Mouse (Mus musculus) liver, embryonic 13.5 days (tissue): ENCODE measurements around the gene Gm44596. TPM values are rescaled to one million over a fixed set of nuclear protein-coding genes. Genes with fewer than 3 reads are reported as not detected.

Source experiments
- ATAC-seq: fragments of 200-750 bp; cut with Nextera tagmentation; 2 replicates; pipeline ENCODE4 v1.8.0; 2017; ENCODE audit warnings: low read depth, mild to moderate bottlenecking, moderate number of reproducible peaks, moderate library complexity
- DNase-seq: peaks from one replicate; pipeline ENCODE4 v3.0.0; 2022
- H3K27ac ChIP-seq: fragments of 300-500 bp; sonication (generic); 2 replicates; pipeline ENCODE4 v1.5.1; 2015; ENCODE audit warnings: moderate library complexity, mild to moderate bottlenecking, inconsistent platforms
- H3K27me3 ChIP-seq: fragments of 300-500 bp; sonication (generic); 2 replicates; pipeline ENCODE4 v1.6.1; 2015; ENCODE audit warnings: mild to moderate bottlenecking, inconsistent platforms
- H3K36me3 ChIP-seq: fragments of 300-500 bp; sonication (generic); 2 replicates; pipeline ENCODE4 v1.6.1; 2015; ENCODE audit warnings: mild to moderate bottlenecking, inconsistent platforms
- H3K4me1 ChIP-seq: fragments of 300-500 bp; sonication (generic); replicated peaks from 2 replicates; pipeline ENCODE4 v1.6.1; 2015; ENCODE audit warnings: inconsistent platforms
- H3K4me2 ChIP-seq: fragments of 300-500 bp; sonication (generic); 2 replicates; pipeline ENCODE4 v1.6.1; 2015; ENCODE audit warnings: inconsistent platforms, mild to moderate bottlenecking, moderate library complexity
- H3K4me3 ChIP-seq: fragments of 300-500 bp; sonication (generic); replicated peaks from 2 replicates; pipeline ENCODE4 v1.5.1; 2015; ENCODE audit warnings: mild to moderate bottlenecking, inconsistent platforms
- H3K9ac ChIP-seq: fragments of 300-500 bp; sonication (generic); 2 replicates; pipeline ENCODE4 v1.6.1; 2015; ENCODE audit warnings: mild to moderate bottlenecking, inconsistent platforms
- H3K9me3 ChIP-seq: fragments of 300-500 bp; sonication (generic); replicated peaks from 2 replicates; pipeline ENCODE4 v1.6.1; 2016; ENCODE audit warnings: inconsistent platforms
- WGBS: fragments of 180-500 bp; shearing (Covaris S2); methylation state at CpG from one replicate; pipeline ENCODE4 v1.1.7; 2015; ENCODE audit not compliant: insufficient replicate concordance; 5-methylcytosine and 5-hydroxymethylcytosine counted together
- polyA plus RNA-seq: library from polyadenylated mRNA; unstranded; fragments of >200 nt; fragmentation: Nextera tagmentation; extraction: Ambion mirVana; gene quantifications from 2 replicates; pipeline ENCODE4 v1.2.1, GENCODE M21; 2015

Gm44596 gene
- polyA plus RNA-seq, 1 experiment from 2014 or later, result not detected

DNA sequence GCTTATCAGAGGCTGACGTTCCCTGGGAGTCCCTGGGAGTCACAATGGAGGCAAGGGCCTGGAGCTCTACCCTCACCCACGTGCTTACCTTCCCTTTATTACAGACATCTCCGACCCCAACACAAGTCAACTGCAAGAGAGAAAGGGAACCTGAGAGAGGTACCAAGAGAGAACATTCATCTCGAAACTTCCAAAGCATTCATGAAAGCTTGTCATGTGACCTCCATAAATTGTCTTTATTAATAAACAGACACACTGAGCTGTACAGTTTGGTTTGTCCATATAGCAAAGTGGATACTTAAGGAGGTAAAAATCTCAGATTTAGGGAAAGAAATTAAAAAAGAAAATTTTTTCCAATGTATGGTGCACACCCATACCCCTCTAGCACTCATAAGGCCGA, 40.9 kb downstream of the Gm44596 start:
- DNase-seq (no peak), ATAC-seq (no peak)
- Histone ChIP-seq H3K36me3 (peaks cover 50% of the 10 kb centered on the region), H3K9me3 (no peaks in the 10 kb centered on the region), H3K27ac (no peak overlapping the region), H3K4me2 (no peak overlapping the region), H3K4me1 (peaks cover 11% of the 10 kb centered on the region), H3K27me3 (no peaks in the 10 kb centered on the region), H3K4me3 (no peak overlapping the region), H3K9ac (no peak overlapping the region)
- 86% methylated on average over 5 of the region's 5 CpGs for WGBS

DNA sequence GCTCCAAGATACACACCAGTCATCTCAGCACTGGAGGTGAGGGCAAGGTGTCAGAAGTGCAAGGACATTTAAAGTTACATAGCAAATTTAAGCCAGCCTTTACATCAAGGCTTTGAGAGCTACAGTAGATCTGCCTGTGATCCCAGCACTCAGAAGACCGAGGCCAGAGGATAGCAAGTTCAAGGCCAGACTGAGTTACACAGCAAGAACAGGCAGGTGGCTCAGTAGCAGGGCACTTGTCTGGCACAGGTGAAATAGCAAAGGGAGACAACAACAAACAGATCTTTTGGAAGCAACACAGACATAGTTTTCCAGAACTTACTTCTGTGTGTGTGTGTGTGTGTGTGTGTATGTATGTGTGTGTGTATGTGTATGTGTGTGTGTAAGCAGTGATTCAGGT, 42.8 kb downstream of the Gm44596 start:
- no peaks in the 10 kb centered on the region for H3K9me3 ChIP-seq
- WGBS, result 66% methylated on average over 1 of the region's 1 CpGs

DNA sequence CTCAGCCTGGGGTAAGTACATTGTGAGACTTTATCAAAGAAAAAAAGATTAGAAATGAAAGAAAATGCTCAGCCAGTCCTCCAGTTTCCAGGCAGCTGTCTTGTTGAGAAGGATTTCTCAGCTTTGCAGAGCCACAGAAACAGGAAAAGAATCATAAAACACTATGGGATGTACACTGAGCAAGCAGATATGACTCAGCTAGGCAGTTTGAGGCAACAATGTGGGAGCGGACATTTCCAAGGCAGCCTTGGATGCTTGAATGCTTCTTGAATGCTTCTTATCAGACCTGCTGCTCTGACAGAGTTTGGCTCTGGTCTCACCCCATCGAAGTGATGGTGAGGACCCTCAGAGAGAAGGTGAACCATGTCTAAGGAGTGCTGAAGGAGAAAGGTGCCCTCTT, 45.7 kb downstream of the Gm44596 start:
- DNase-seq, result no peak
- Histone ChIP-seq H3K9me3 (no peaks in the 10 kb centered on the region), H3K9ac (peak overlapping the region; percentile 27; the same call in 1 of the 2 replicates), H3K4me3 (no peak overlapping the region), H3K36me3 (peaks cover 11% of the 10 kb centered on the region), H3K4me1 (peaks cover 40% of the 10 kb centered on the region), H3K27ac (no peak overlapping the region), H3K4me2 (no peak overlapping the region), H3K27me3 (no peaks in the 10 kb centered on the region)
- WGBS, result 51% methylated on average over 2 of the region's 2 CpGs
- ATAC-seq, result no peak

More for the DNA sequence above, 42.8 kb downstream of the Gm44596 start:
- Histone ChIP-seq H3K9ac (no peak overlapping the region), H3K36me3 (peaks cover 31% of the 10 kb centered on the region), H3K4me3 (no peak overlapping the region), H3K4me2 (no peak overlapping the region), H3K27ac (no peak overlapping the region), H3K4me1 (peaks cover 24% of the 10 kb centered on the region), H3K27me3 (no peaks in the 10 kb centered on the region)
- DNase-seq, result no peak
- no peak for ATAC-seq

DNA sequence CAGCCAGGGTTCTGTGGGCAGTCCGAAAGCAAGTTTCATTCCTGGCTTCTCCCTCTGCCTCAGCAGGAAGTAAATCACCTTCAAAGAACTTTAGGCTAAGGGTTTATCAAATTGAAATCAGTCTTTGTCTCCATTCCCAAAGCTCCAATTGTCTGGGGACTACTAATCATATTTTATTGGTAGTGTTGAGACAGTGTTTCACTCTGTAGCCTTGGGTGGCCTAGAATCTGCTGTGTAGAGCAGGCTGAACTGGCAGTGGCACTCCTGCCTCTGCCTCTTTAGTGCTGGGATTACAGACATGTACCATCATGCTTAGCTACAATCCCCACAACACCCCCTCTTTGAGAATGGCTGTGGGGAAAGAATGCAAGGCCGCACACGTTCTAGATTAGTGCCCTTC, 46.2 kb downstream of the Gm44596 start:
- DNase-seq, result no peak
- no peak overlapping the region for H3K9ac ChIP-seq

DNA sequence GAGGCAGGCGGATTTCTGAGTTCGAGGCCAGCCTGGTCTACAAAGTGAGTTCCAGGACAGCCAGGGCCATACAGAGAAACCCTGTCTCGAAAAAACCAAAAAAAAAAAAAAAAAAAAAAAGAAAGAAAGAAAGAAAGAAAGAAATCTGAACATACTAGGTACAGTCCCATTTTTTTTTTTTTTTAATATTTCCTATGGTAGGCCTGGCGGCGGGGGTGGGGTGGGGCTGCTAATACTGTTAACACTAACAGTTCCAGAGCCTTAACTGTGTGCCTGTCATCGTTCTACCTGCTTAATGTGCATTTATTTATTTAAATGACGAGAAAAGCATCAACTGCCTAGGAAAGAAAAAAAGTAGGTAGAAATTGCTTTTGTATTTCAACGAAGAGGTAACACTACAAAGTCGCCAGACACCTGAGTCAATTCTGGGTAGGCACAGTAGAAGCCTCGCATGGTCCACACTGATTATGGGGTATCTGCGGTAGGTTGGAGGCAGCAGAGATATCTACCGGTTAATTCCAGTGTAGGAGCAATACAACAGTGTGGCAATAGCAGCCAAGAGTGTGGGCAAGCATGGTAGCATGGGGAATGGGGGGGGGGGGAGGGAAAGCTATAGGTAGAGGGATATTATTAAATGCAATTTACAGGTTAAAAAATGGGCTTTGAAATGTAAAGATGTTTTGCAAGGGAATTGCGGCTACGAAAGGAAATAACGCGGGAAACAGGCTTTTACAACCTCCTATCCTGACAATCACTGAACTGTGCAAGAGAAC, 48.4 kb downstream of the Gm44596 start:
- Histone ChIP-seq H3K27me3 (no peaks in the 10 kb centered on the region), H3K27ac (peak overlapping the region; percentile 93), H3K36me3 (peaks cover 17% of the 10 kb centered on the region), H3K4me3 (peak overlapping the region; percentile 74), H3K4me2 (peak overlapping the region; percentile 80), H3K4me1 (peaks cover 33% of the 10 kb centered on the region), H3K9me3 (no peaks in the 10 kb centered on the region), H3K9ac (peak overlapping the region; percentile 79)
- WGBS, result 16% methylated on average over 16 of the region's 16 CpGs
- DNase-seq (peak; percentile 55), ATAC-seq (peak; percentile 81)

More for the DNA sequence above, 46.2 kb downstream of the Gm44596 start:
- ATAC-seq, result no peak
- 81% methylated on average over 3 of the region's 3 CpGs for WGBS
- H3K4me1 ChIP-seq, result peaks cover 40% of the 10 kb centered on the region
- H3K27me3 ChIP-seq, result no peaks in the 10 kb centered on the region
- no peak overlapping the region for H3K4me3 ChIP-seq
- no peak overlapping the region for H3K27ac ChIP-seq
- H3K9me3 ChIP-seq, result no peaks in the 10 kb centered on the region
- H3K4me2 ChIP-seq, result no peak overlapping the region
- H3K36me3 ChIP-seq, result peaks cover 10% of the 10 kb centered on the region

DNA sequence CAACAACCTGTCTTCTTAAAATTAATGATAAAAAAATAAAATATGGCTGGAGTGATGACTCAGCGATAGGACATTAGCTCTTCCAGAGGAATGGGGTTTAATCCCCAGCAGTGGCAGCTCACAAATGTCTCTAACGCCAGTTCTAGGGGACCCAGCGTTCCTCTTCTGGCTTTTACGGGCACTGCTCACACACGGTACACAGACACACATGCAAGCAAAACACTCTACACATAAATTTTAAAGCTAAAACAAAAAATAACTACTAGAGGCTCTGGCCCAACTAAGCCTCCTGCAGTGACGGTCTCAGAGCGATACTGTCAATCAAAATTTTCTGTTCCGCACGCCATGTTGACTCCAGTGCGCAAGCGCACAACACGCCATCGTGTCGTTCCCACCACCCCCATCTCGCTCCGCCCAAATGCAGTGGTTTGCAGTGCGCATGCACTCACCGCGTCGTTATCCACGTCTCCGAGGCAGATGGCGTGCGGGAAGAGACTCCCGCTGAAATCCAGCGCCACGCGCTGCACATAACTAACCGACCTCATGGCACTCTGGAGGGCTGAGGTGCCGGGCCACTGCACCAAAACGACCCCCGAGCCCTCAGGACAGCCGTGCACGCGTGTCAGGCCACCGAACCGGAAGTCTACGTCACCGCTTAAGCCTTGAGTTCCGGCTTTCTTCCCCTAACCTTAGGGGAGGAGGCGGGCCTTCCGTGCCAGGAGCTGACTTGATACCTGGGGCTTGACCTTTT, 49.1 kb downstream of the Gm44596 start, which contains the start of gene Itfg2:
TSS of gene Itfg2 (minus strand) at position 663 of the 751 bp plus-strand sequence.
- no peaks in the 10 kb centered on the region for H3K9me3 ChIP-seq
- under 1% methylated on average over 42 of the region's 42 CpGs for WGBS
- ATAC-seq, result peak; percentile 92

DNA sequence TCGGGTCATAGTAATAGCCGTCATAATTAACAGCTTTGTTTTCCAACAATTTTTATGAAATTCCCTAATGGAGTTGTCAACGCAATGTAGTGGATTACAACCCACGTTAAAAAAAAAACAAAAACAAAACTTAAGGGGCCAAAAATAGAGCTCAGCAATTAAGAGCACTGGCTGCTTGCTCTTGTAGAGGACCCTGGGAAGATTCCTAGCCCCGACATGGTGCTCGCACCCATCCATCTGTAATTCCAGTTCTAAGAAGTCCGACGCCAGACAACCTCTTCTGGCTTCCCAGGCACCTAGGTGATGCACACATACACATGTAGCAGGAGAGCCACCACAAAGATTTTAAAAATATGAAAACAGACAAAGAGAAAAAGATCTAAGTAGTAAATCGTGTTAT, 49.7 kb downstream of the Gm44596 start:
- Histone ChIP-seq H3K9ac (peak overlapping the region; percentile 79), H3K4me3 (peak overlapping the region; percentile 74), H3K4me1 (peaks cover 43% of the 10 kb centered on the region), H3K27me3 (no peaks in the 10 kb centered on the region), H3K27ac (peak overlapping the region; percentile 93), H3K9me3 (no peaks in the 10 kb centered on the region), H3K36me3 (peaks cover 25% of the 10 kb centered on the region), H3K4me2 (peak overlapping the region; percentile 80)
- WGBS, result 18% methylated on average over 9 of the region's 9 CpGs
- ATAC-seq (no peak), DNase-seq (no peak)

More for the DNA sequence above, 49.1 kb downstream of the Gm44596 start, which contains the start of gene Itfg2:
- H3K27me3 ChIP-seq, result no peaks in the 10 kb centered on the region
- peak within 1 kb of the TSS; percentile 93 for H3K27ac ChIP-seq
- peak within 1 kb of the TSS; percentile 79 for H3K9ac ChIP-seq
- H3K4me1 ChIP-seq, result peaks cover 37% of the 10 kb centered on the region
- peak within 1 kb of the TSS; percentile 74 for H3K4me3 ChIP-seq
- H3K4me2 ChIP-seq, result peak within 1 kb of the TSS; percentile 80
- DNase-seq, result peak; percentile 92
- peaks cover 22% of the 10 kb centered on the region for H3K36me3 ChIP-seq

DNA sequence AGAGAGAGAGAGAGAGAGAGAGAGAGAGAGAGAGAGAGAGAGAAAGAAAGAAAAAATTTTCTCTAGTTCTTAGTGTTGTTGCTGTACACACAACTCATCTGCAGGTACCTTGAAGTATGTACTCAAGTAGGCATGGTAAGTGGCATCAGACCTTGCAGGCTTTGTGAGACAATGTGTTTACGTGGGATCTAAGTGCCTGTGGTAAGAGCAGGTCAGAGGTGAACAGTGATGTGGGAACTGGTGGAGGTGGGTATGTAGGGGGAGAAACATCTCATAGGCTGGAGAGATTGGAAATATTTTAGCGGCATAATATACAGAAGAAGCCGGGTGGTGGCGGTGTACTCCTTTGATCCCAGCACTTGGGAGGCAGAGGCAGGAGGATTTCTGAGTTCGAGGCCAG, 52.3 kb downstream of the Gm44596 start:
- Histone ChIP-seq H3K27ac (no peak overlapping the region), H3K4me2 (no peak overlapping the region), H3K9me3 (no peaks in the 10 kb centered on the region), H3K9ac (no peak overlapping the region), H3K4me3 (no peak overlapping the region), H3K36me3 (peaks cover 45% of the 10 kb centered on the region), H3K4me1 (peaks cover 40% of the 10 kb centered on the region), H3K27me3 (no peaks in the 10 kb centered on the region)
- WGBS, result 91% methylated on average over 5 of the region's 5 CpGs
- ATAC-seq, result no peak
- DNase-seq, result no peak

DNA sequence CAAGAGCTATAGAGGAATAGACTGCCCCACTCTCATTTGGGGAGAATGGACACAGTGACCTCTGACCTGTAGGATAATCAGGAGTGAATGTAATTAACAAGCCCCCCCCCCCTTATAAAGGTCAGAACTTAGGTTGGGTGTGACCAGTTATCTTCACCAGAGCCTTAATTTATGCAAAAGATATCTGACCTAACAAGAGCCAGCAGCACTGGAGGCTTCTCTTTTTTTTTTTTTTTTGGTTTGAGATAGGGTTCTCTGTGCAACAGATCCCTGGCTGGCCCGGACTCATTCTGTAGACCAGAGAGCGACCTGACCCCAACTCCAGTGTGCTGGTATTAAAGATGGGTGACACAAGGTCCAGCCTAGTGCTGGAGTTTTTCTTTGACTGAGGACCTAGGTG, 54.0 kb downstream of the Gm44596 start:
- Histone ChIP-seq H3K27me3 (no peaks in the 10 kb centered on the region), H3K36me3 (peaks cover 62% of the 10 kb centered on the region)
- WGBS, result 67% methylated on average over 2 of the region's 2 CpGs

DNA sequence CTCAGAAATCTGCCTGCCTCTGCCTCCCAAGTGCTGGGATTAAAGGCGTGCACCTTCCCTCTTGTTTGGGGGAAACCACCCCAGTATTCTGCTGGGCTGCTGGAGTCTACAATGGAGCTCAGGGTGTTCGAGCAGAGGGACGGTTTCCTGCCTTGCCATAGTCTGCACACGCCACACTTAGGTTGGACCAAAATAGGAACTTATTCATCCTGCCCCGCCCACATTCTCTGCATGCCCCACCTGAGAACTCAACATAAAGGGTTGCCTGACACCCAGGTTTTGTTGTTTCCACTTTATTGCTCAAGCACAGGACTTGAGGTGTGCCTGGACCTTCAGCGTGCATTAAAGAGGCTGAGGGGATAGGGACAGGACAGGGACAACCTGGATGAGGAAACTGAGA, 54.5 kb downstream of the Gm44596 start:
- peaks cover 67% of the 10 kb centered on the region for H3K36me3 ChIP-seq
- no peak overlapping the region for H3K4me2 ChIP-seq
- ATAC-seq (no peak), DNase-seq (no peak)
- no peaks in the 10 kb centered on the region for H3K27me3 ChIP-seq
- H3K9me3 ChIP-seq, result no peaks in the 10 kb centered on the region
- WGBS, result 71% methylated on average over 6 of the region's 6 CpGs
- H3K9ac ChIP-seq, result no peak overlapping the region
- H3K27ac ChIP-seq, result no peak overlapping the region; the same call in 1 of the 2 replicates
- H3K4me3 ChIP-seq, result no peak overlapping the region
- H3K4me1 ChIP-seq, result peaks cover 28% of the 10 kb centered on the region

More for the DNA sequence above, 54.0 kb downstream of the Gm44596 start:
- Histone ChIP-seq H3K9me3 (no peaks in the 10 kb centered on the region), H3K27ac (no peak overlapping the region; the same call in 1 of the 2 replicates), H3K4me1 (peaks cover 28% of the 10 kb centered on the region), H3K4me2 (no peak overlapping the region), H3K9ac (no peak overlapping the region), H3K4me3 (no peak overlapping the region)
- ATAC-seq (no peak), DNase-seq (no peak)

DNA sequence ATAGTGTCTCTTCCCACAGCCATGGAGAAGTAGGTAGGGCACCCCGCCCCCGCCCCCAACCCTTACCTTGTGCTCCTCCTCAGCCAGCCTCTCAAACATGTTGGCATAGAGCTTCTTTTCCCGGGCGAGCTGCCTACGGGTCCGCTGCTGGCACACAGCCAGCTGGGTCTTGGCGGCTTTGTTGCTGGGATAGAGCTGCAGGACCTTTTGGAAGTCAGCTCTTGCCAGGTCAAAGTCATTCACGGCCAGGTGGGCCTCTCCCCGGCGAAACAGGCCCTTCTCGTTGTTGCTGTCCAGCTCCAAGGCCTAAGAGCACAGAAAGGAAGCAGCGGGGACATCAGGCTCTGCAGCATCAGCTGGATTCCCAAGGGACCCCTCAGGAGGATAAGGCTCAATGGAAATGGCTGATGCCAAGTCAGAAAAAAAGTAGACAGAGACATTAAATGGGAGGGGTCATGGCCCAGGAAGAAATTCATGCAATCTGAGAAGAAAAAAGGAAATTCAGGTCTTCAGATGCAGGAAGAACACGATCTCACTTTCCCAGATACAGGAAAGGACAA, 57.1 kb downstream of the Gm44596 start:
- no peaks in the 10 kb centered on the region for H3K27me3 ChIP-seq
- WGBS, result 91% methylated on average over 13 of the region's 13 CpGs
- H3K4me2 ChIP-seq, result no peak overlapping the region
- ATAC-seq, result no peak
- no peak overlapping the region for H3K27ac ChIP-seq
- no peaks in the 10 kb centered on the region for H3K9me3 ChIP-seq
- DNase-seq, result no peak
- H3K4me1 ChIP-seq, result peaks cover 43% of the 10 kb centered on the region
- H3K36me3 ChIP-seq, result peaks cover 87% of the 10 kb centered on the region
- H3K9ac ChIP-seq, result no peak overlapping the region
- no peak overlapping the region for H3K4me3 ChIP-seq
